Mouse (Mus musculus) gastrocnemius, postnatal 25 days (tissue): ENCODE measurements around the gene Zfp710. TPM values are rescaled to one million over a fixed set of nuclear protein-coding genes. Genes with fewer than 3 reads are reported as not detected.
"Not testable (repeated sequence)": the region's sequence is repeated elsewhere in the genome, so short reads cannot be mapped to it uniquely, and the experiment has no call there.

ENCODE experiments used
- DNase-seq: peaks from one replicate; pipeline ENCODE4 v3.0.0; 2022
- long read RNA-seq, 2 experiments: library from polyadenylated mRNA; stranded (forward); transcript quantifications; one replicate each; pipeline ENCODE4 v2.0.0; 2021
- total RNA-seq, 2 experiments: library from RNA; stranded (reverse); gene quantifications; 1 replicate in 1 of 2; 2 replicates in 1 of 2; pipeline ENCODE4 v1.2.3; 2021

The Zfp710 gene
- total RNA-seq: 10 to 100 TPM; 20.8 to 27.9 TPM
- long read RNA-seq, experiment 1, partial matches to known transcripts: 0 of 7 reads
- long read RNA-seq, experiment 1, other reads (novel, unspliced or antisense): 7 of 7 reads
- long read RNA-seq, experiment 2, partial matches to known transcripts: 0 of 8 reads
- long read RNA-seq, experiment 2, other reads (novel, unspliced or antisense): 7 of 8 reads

DNA sequence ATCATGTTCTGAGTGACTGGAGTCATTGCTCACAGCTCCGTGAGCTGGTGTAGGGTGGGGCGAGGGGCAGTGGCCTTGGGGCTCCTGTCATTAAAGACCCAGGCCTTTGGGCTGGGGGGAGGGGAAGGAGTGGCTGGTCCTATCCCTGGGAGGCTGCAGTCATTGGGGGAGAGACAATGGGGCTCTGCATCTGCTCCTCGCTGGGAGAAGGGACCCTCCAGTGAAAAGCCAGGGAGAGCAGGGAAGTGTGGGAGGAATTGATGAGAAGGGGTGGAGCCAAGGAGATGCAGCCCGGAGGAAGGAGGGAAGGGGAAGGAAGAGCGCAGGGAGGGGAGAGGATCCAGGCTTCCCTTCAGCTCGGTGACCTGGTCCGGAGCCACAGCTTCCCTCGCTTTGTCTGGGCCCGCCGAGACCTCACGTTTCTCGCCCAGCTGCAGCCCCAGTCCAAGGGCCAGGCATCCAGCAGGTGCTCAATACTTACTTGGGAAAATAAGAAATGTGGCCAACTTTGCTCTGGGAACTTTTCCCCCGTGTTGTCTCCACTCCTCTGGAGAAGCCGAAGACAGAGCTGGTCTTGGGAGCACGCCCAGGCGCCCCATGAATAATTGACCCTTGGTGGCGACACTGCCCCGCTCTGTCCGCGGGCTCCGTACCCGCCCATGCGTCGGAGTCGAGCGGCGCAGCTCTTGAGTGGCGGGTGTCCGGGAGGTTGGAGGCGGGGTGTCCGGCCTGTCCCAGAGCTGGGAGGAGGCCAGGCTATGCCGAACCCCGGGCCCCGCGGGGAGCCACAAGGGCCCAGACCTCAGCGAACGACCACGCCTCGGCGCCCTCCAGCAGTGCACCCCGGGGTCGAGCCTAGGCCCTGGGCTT is at the start of gene Zfp710:
Gene Zfp710 (plus strand): TSS at position 294 of the 870 bp plus-strand sequence.
- DNase-seq: peak; percentile 89

DNA sequence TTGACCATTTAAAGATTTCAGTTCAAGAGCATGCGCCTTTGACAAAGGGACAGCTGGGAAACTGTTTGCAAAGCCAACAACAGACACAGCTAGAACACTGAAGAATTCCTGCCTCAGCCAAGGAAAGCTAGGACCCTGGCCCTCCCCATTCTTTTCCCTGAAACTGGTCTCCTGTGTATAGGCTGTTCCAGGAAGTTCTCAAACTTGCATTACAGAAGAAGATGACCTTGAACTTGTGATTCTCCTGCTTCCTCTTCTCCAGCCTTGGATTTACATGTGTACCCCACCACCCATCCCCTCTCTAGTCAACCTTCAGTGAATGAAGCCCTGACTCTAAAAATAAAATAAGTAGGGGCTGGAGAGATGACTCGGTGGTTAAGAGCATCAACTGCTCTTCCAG is 49.3 kb upstream of the Zfp710 start:
- DNase-seq: no peak

DNA sequence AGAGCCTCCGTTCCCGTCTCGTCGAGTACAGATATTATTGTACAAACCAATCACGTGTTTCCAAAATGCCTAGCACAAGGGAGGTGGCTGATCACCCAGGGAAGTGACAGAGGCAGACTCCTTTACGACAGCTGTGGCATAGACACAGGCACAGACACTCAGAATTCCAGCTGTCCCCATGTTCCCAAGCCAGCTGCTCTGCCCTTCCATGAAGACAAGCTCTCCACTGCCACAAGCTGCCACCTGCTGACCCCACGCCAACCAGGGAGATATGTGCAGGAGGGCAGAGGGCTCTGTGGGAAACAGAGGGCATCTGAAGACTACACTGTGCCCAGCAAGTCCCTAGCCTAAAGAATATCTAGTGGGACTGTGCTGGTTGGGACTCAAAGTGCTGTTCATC is 37.9 kb upstream of the Zfp710 start:
- no peak for DNase-seq

DNA sequence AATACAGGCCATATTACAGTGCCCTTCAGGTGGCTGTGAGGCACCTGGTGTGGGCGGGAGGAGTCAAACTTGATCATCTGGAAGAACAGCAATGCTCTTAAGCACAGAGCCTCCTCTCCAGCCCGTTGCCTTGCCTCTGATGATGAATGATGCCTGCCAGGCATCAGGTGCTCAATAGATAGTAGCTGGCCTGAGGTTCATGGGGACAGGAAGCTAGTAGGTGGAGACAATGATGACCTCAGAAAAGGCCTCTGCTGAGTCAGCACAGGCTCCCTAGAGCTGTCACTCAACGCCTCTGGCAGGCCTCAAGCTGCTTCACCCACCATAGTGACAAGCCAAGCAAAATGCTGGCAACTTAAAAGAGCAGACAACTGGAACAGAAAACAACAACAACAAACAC is 36.9 kb upstream of the Zfp710 start:
- no peak for DNase-seq

DNA sequence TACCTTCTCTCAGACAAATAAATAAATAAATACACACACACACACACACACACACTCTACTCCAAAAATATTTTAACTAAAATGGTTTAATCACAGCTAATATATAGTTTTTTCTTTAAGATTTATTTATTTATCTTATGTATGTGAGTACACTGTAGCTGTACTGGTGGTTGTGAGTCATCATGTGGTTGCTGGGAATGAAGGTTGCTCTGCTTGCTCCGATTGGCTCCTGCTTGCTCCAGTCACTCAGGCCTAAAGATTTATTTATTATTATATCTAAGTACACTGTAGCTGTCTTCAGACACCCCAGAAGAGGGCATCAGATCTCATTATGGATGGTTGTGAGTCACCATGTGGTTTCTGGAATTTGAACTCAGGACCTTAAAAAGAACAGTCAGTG is 36.1 kb upstream of the Zfp710 start:
- DNase-seq: not testable (repeated sequence)

DNA sequence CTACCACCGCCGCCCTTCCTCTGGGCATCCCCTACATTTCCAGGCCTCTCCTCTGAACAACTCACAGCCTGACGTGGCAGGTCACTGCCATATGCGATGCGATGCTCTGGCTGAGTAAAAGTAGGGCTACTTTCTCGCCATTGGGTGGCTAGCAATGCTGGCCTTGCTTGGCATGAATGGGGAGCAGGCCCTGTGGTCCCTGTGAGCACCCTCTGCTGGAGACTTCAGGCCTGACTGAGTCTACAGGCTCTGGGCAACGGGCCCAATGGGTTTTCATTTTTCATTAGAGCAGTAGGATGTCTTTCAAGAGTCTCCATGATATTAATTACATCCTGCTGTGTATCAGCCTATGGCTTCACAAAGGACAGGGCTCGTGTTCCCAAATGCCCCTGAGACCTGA is 30.1 kb upstream of the Zfp710 start:
- no peak for DNase-seq

DNA sequence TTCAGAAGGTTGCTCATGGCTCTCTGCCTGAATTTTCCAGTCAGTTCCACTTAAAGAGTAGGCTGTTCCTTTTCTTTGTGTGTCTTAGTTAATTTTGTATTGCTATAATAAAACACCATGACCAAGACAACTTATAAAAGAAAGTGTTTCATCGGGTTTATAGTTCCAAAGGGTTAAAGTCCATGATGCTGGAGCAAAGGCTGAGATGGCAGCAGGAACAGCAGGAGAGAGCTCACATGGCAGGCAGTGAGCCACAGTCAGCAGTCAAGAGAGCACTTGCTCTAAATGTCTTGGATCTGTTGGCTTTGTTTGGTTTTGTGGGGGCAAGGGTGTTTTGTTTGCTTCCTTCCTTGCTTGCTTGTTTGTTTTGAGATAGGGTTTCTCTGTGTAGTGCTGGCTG is 26.9 kb upstream of the Zfp710 start:
- no peak for DNase-seq

DNA sequence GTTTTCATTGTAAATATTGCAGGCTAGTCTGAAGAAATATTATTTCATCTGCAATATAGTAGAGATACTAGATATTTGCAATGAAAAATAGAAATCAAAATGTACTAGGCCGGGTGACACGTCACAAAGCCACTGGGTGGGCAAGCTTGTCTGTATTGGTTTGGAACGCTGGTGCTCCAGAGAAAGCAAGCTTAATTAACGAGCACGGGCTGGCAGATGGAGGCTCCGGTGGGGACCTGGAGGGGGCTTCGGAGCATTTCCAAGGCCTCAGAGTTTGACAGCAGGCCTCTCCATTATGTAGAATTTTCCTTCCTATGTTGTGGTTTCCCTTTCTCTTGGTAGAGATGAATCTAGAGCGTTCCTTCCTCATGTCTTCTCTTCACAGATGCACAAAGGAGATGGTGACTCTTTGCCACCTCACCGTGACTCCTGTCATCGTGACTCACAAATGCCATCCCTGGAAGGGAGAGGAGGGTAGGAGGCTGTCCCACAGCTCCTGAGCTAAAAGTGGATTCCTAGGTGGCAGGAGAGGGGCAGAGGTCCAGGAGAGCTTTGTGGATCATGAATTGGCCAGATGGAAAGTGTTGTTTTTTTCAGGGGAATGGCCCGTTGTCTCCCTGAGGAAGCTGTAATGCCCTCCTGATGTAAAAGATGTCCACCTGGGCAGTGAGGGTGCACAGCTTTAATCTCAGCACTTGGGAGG is 22.1 kb upstream of the Zfp710 start:
- no peak for DNase-seq

DNA sequence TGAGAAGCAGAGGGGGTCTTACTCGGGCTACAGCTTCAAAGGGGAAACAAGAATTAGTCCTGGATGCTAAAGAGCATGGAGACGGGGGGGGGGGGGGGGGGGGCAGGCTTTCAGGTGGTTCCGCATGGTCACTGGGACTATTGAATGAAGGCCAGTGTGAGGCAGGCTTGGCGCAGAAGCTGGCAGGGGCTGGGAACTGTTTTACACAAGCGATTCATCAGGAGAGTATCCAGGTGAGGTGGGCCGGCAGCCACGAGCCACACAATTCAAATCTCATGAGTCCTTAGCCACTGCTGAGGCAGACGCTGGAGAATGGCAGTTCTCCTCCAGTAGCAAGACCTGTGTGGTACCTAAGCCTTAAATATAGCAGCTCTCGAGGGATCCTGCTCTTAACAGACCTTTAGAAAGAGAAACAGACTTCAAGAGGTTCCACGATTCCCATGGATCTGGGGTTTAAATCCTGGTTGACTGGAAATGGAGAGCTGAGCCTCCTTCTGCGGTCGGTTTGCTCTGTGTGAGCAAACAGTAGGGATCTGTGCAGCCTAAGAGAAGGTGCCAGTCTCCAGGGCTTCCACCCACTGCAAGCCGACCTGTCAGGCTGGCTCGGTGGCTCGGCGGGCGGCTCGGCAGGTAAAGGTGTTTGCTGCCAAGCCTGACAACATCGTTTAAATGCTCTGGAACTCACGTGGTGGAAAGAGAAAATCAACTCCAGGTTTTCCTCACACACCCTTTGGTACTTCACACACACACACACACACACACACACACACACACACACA is 19.6 kb upstream of the Zfp710 start:
- no peak for DNase-seq

DNA sequence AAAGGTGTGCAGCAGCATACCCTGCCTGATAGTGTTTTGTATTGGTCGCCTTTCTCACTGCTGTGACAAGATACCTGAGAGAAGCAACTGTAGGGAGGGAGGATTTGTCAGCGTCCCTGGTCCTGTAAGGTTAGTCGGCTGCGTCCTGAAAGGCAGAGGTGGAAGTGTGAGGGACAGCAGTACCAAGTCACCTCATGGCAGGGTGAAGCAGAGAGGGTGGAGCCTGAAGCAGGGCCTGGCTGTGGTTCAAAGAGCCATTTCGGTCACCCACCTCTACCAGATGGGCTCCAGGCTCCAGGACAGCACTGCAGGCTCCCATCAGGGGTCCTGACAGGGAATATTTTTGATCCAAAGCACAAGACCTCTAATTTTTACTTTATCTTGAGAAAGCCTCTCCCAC is 13.9 kb upstream of the Zfp710 start:
- DNase-seq: no peak

DNA sequence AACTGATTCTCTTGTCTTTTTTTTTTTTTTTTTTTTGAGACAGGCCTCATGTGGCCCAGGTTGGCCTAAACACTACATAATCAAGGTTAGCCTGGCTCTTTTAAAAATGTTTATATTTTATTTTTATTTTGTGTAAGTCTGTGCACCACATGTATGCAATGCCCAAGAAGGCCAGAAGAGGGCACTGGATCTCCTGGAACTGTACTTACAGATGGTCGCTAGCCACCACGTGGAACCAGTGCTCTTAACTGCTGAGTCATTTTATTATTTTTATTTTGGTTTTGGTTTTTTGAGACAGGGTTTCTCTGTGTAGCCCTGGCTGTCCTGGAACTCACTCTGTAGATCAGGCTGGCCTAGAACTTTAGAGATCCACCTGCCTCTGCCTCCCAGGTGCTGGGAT is 13.1 kb upstream of the Zfp710 start:
- DNase-seq: no peak

DNA sequence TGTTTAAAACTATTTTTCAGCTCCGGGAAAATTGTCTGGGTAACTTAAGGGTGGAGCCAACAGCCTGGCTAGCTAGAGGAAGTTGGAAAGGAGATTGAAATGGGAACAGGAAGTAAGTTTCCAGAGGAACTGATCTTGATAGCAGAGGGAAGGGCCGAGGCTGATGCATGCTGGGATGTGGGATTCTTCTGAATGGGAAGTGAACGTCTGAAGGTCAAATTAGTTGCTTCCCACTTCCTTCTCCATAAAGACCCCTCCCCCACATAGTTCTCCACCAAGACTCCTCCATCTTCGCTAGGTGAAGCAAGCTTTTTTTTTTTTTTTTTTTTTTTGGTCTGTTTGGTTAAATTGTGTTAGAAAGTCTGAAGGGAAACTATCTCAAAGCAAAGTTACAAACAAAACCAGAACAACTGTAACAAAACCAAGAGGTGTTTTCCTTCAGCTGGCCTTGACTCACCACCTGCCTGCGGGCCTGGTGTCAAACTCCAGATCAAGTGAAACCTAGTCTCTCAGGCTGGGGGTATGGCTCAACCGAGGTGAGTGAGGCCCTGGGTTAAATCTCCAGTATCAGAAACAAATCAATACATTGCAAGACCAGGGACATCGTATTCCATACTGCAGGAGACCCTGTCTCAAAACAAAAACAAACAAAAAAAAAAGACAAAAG is 10.6 kb upstream of the Zfp710 start:
- no peak for DNase-seq

DNA sequence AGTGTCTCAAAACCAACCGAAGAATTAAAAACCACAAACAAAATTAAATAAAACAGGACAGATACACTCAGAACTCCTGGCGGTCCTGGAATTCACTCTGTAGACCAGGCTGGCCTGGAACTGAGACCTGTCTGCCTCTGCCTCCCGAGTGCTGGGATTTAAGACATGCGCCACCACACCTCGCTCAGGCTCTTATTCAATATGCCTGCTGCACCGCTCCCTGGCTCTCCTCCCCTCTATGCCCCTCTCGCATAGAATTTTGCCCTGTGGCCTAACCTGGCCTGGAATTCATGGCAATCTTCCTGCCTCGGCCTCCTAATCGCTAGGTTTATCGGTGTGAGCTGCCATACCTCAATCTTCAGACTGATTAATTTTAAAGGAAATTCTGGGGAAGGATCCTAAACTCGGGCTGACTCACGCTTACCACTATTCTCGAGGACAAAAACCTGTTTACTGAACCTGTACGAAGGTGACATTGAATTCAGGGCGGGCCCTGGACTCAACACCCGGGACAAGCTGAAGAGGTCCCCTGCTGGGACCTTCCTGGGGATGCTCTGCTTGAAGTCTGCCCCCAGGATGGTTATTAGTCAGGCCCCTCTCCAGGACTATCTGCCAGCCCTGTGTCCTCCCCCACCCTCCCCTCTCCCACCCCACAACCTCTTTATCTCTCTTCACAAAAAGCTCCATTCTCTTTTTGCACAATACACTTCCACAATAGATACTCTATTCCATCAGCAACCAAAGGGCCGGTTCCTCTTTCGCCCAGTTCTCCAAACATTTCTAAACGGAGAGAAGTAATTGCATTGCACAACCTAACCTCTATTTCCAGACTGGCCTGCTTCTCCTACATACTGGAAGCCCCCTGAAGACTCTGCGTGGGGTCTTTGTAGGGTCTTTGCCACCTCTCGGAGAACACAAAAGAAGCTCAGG is 9.5 kb upstream of the Zfp710 start:
- DNase-seq: no peak

DNA sequence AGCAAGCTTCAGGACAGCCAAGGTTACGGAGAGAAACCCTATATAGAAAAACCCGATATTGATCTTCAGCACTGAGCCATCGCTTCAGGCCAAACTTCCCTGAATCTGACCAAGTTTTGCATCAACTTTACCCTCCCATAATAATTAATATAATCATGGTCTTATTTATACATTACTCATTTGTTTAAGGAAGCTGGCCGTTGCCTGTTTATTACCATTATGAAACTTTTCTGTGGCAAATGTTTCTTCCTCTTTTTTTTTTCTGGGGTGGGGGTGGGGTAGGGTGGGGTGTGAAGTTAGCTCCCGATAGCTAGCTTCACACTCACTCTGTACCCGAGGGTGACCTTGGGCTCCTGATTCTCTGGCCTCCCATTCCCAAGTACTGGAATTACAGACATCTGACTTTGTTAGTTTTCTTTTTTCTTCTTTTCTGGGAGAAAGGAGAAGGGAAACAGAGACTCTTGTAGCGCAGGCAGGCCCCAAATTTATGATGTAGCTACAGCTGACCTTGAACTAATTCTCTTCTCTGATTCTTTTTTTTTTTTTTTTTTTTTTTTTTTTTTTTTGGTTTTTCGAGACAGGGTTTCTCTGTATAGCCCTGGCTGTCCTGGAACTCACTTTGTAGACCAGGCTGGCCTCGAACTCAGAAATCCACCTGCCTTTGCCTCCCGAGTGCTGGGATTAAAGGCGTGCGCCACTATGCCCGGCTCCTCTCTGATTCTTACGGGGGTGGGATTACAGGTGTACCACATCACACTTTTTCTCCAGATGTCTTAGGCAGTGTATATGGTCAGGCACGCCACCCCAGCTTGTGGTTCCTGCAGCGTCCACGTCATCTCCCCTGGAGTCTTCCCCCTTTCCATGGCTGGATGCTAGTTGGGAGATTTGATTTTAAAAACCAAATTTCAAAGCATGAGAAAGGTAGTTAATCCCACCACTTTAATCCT is 5.8 kb upstream of the Zfp710 start:
- no peak for DNase-seq

DNA sequence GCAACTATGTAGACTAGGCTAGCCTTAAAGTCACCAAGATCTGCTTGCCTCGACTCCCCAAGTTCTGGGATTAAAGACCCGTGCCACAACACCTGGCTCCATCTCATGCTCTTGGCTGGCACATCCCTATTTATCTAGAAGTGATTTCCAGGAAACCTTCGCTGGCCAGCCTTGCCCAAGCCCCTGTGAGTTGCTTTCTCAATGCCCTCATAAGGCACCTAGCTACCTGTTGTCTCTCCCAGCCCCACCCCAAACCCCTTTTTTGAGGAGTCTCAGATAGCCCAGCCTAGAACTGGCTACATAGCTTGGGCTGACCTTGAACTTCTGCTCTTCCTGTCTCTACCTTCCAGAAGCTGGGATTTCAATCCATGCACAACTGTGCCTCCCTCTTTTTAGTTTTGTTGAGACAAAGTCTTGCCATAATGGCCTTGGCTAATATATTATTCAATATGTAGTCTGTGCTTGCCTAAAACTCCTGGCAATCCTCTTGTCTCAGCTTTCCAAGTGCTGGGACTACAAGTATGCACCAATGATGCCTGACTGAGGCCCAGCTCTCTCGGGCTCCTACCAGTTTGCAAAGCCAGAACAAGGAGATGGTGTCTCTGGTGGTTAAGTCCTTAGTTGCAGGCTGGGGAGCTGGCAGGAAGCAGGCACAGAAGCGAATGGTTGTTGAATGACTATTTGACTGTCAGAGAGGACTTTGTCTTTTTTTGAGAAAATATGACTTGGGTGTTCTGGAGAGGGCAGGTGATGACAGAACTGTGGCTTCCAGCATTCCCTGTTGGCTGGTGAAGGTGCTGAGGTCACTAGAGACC is 786 bp upstream of the Zfp710 start:
- no peak for DNase-seq

DNA sequence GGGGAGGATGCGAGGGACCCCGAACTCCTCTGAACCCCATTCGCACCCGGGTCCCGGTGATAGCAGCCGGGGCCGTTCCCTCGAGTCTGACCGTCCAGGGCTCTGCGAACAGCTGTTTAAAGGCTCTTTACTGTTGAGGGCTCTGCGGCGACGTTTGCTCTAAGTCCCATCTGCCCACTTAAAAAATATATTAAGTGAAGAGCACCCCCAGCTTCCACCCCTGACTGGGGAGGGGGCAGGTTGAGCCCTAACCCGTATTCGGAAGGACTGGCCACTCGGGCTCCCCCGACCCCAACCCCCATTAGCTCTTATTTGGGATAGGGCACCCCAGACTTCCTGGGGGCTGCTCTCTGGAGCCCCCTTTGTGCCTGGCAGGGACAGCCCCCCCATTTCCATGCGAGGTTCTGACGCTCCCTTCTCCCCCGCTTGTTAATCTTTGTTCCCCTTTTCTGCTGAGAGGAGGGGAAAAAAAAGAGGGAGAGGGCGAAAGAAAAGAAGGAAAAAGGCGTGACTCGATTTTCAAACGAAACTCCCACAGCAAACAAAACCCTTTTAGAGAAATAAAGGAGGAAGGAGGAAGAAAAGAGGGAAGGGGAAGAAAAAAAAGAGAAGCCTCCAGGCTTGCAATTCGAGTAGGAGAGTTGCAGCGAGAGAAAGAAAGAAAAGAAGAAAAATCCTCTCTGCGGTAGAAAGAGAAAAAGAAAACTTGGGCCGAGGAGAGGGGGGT is 940 bp downstream of the Zfp710 start:
- DNase-seq: no peak

DNA sequence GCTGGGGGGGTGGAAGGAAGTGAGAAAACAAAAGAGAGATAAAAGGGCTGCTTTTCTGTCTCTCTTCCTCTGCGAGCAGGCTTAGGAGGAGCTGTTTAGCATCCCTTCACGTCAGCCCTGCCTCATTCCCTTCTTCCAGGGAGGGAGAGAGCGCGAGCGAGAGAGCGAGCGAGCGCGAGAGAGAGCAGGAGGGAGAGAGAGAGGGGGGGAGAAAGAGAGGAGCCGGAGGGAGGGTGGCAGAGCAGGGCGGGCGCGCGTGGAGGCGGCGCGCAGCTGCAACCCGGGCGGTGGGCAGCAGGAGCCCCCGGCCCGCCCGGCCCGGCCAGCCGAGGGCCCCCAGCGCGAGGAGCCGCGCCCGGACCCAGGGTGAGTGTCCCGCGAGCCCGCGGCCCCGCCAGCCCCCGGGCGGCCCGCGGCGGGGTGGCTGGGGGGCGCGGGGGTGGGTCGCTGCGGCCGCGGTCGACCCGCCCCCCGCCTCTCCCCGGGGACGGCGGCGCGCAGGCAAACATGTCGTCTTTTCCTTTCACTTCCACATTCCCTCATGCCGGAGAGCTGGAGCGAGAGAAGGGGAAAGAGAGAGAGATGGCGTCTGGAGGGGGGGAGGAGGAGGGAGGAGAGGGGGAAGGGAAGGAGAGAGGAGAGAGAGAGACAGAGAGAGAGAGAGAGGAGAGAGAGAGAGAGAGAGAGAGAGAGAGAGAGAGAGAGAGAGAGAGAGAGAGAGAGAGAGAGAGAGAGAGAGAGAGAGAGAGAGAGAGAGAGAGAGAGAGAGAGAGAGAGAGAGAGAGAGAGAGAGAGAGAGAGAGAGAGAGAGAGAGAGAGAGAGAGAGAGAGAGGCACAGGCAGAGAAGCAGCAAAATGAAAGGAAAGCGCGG is 1.7 kb downstream of the Zfp710 start:
- DNase-seq: peak; percentile 46
